Mouse (Mus musculus): Measurements from ENCODE around the gene Ajm1.
"Not testable (repeated sequence)": the region's sequence is repeated elsewhere in the genome, so short reads cannot be mapped to it uniquely, and the experiment has no call there.

GRCm38 (mm10) chr2:25553171-25553786 is 28.3 kb downstream of the Ajm1 start:
- TF ChIP-seq POLR2A (IDR thresholded peaks at IDR 0.05; ENCODE audit: control insufficient read depth, low read depth, low read length); CTCF (IDR thresholded peaks at IDR 0.05; ENCODE audit: control insufficient read depth, insufficient read depth, insufficient replicate concordance, low read depth, low read length): not testable (repeated sequence)

Measured in testis, adult 2 months (tissue).